Mouse (Mus musculus) kidney, embryonic 14.5 days (tissue): ENCODE measurements around the gene Plin1. TPM values are rescaled to one million over a fixed set of nuclear protein-coding genes. Genes with fewer than 3 reads are reported as not detected.

Experiments used
- ATAC-seq: fragments of 200-750 bp; cut with Nextera tagmentation; 2 replicates; pipeline ENCODE4 v1.8.0; 2017; ENCODE audit warnings: moderate number of reproducible peaks, mild to moderate bottlenecking, moderate TSS enrichment, moderate library complexity; ENCODE audit not compliant: low FRiP score, low TSS enrichment
- H3K27ac ChIP-seq: fragments of 300-500 bp; sonication (generic); 2 replicates; pipeline ENCODE4 v1.5.1; 2014; ENCODE audit warnings: low read depth, mild to moderate bottlenecking, low read length, moderate library complexity, mixed read lengths
- H3K27me3 ChIP-seq: fragments of 300-500 bp; sonication (generic); 2 replicates; pipeline ENCODE4 v1.6.1; 2014; ENCODE audit warnings: mild to moderate bottlenecking, low read length; ENCODE audit not compliant: control insufficient read depth, insufficient read depth
- H3K36me3 ChIP-seq: fragments of 300-500 bp; sonication (generic); 2 replicates; pipeline ENCODE4 v1.6.1; 2014; ENCODE audit warnings: low read length, mixed read lengths; ENCODE audit not compliant: control insufficient read depth, insufficient read depth
- H3K4me1 ChIP-seq: fragments of 300-500 bp; sonication (generic); 2 replicates; pipeline ENCODE4 v1.6.1; 2014; ENCODE audit warnings: low read length, mixed read lengths; ENCODE audit not compliant: control insufficient read depth, insufficient read depth
- H3K4me2 ChIP-seq: fragments of 300-500 bp; sonication (generic); replicated peaks from 2 replicates; pipeline ENCODE4 v1.6.1; 2014; ENCODE audit warnings: low read depth, mild to moderate bottlenecking, low read length
- H3K4me3 ChIP-seq: fragments of 300-500 bp; sonication (generic); 2 replicates; pipeline ENCODE4 v1.5.1; 2014; ENCODE audit warnings: mild to moderate bottlenecking, low read length
- H3K9ac ChIP-seq: fragments of 300-500 bp; sonication (generic); 2 replicates; pipeline ENCODE4 v1.6.1; 2014; ENCODE audit warnings: low read depth, mild to moderate bottlenecking, low read length, moderate library complexity
- H3K9me3 ChIP-seq: fragments of 300-500 bp; sonication (generic); 2 replicates; pipeline ENCODE4 v1.6.1; 2016; ENCODE audit warnings: low read length; ENCODE audit not compliant: control insufficient read depth
- WGBS: fragments of 180-500 bp; shearing (Covaris S2); extraction: QIAGEN DNeasy Blood & Tissue Kit; methylation state at CpG from one replicate; pipeline ENCODE4 v1.1.7; 2014; 5-methylcytosine and 5-hydroxymethylcytosine counted together
- polyA plus RNA-seq: library from polyadenylated mRNA; unstranded; fragments of >200 nt; fragmentation: Nextera tagmentation; extraction: Ambion mirVana; gene quantifications from 2 replicates; pipeline ENCODE4 v1.2.1, GENCODE M21; 2014

Plin1 gene
- polyA plus RNA-seq: 0.07 TPM in 1 of 2 replicates, not detected in the other

DNA sequence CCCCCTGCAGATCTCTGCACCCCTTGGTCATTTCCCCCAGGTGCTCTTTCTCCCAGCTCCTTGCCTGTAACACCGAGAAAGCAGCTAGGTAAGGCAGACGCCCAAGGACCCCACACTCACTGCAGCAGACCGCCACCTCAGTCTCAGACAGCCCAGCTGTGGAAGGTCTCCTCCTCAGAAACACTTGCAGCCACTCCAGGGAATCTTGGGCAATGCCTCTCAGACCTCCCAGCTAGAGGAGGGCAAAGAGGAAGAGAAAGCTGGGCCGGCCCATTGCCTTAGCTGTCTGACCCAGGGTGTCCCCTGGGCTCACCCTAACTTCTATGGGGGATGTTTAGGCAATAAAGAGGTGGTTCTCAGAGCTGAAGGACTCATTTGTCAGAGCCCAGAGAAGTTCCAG, at the start of gene Plin1:
Plin1 (minus strand) TSS at position 282 of the 400 bp plus-strand sequence.
- Histone ChIP-seq H3K9me3 (no peaks in the 10 kb centered on the region), H3K9ac (no peak within 1 kb of the TSS), H3K36me3 (peaks cover 4% of the 10 kb centered on the region; the same call in 1 of the 2 replicates), H3K27me3 (no peaks in the 10 kb centered on the region), H3K27ac (no peak within 1 kb of the TSS), H3K4me2 (no peak within 1 kb of the TSS), H3K4me1 (no peaks in the 10 kb centered on the region), H3K4me3 (no peak within 1 kb of the TSS)
- ATAC-seq: no peak
- 58% methylated on average over 4 of the region's 4 CpGs for WGBS

GRCm38 (mm10) chr7:79782516-79782855, 49.8 kb upstream of the Plin1 start:
- WGBS: 85% methylated on average over 2 of the region's 2 CpGs
- Histone ChIP-seq H3K4me3 (no peak overlapping the region), H3K4me2 (no peak overlapping the region), H3K9ac (no peak overlapping the region), H3K9me3 (no peaks in the 10 kb centered on the region), H3K27ac (no peak overlapping the region), H3K36me3 (no peaks in the 10 kb centered on the region), H3K27me3 (no peaks in the 10 kb centered on the region), H3K4me1 (peaks cover 9% of the 10 kb centered on the region)
- ATAC-seq: no peak

DNA sequence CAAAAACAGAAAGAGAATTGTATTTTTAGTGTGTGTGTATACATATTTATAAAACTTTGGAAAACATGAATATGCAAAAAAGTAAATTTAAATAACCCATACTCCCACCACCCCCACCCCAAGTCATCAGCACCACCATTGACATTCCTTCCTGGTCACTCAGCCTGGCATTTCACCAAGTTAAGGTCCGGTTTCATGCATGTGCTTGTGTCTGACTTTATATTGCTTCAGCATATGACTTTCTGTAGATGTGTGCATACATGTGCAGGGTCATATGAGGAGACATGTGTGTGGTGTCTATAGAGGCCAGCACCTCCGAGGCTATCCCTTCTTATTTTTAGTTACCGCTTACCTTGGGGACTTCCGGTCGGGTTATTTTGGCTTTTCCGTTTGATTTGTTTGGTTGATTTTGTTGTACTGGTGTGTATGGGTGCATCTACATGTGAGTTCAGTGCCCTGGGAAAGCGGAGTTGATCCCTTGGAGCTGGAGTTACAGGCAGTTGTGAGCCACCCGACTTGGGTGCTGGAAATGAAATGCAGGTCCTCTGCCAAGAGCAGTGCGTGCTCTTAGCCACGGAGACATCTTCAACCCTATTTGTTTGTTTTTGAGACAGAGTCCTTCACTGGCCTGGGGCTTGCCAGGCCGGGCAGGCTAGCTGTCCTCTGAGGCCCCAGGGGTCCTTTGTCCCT, 49.3 kb upstream of the Plin1 start:
- Histone ChIP-seq H3K27me3 (no peaks in the 10 kb centered on the region), H3K4me3 (no peak overlapping the region), H3K4me1 (peaks cover 9% of the 10 kb centered on the region), H3K4me2 (no peak overlapping the region), H3K9ac (no peak overlapping the region), H3K27ac (no peak overlapping the region), H3K9me3 (no peaks in the 10 kb centered on the region), H3K36me3 (no peaks in the 10 kb centered on the region)
- 82% methylated on average over 11 of the region's 11 CpGs for WGBS
- no peak for ATAC-seq

- ATAC-seq: peak; percentile 75
- WGBS: 30% methylated on average over 16 of the region's 16 CpGs
Observed at GRCm38 (mm10) chr7:79780647-79781626, 48.2 kb upstream of the Plin1 start.

GRCm38 (mm10) chr7:79771561-79772512, 39.1 kb upstream of the Plin1 start:
- ATAC-seq: no peak
- no peak overlapping the region for H3K4me2 ChIP-seq
- no peaks in the 10 kb centered on the region for H3K9me3 ChIP-seq
- no peaks in the 10 kb centered on the region for H3K4me1 ChIP-seq
- H3K9ac ChIP-seq: no peak overlapping the region
- H3K27ac ChIP-seq: no peak overlapping the region
- no peak overlapping the region for H3K4me3 ChIP-seq
- 48% methylated on average over 15 of the region's 15 CpGs for WGBS
- no peaks in the 10 kb centered on the region for H3K27me3 ChIP-seq
- H3K36me3 ChIP-seq: no peaks in the 10 kb centered on the region

More at GRCm38 (mm10) chr7:79780647-79781626, 48.2 kb upstream of the Plin1 start:
- peak overlapping the region; percentile 36 for H3K4me2 ChIP-seq
- H3K27ac ChIP-seq: no peak overlapping the region
- H3K4me1 ChIP-seq: peaks cover 4% of the 10 kb centered on the region; the same call in 1 of the 2 replicates
- H3K9me3 ChIP-seq: no peaks in the 10 kb centered on the region
- peak overlapping the region; percentile 47; the same call in 1 of the 2 replicates for H3K9ac ChIP-seq
- H3K27me3 ChIP-seq: no peaks in the 10 kb centered on the region
- peak overlapping the region; percentile 26; the same call in 1 of the 2 replicates for H3K4me3 ChIP-seq
- H3K36me3 ChIP-seq: no peaks in the 10 kb centered on the region

DNA sequence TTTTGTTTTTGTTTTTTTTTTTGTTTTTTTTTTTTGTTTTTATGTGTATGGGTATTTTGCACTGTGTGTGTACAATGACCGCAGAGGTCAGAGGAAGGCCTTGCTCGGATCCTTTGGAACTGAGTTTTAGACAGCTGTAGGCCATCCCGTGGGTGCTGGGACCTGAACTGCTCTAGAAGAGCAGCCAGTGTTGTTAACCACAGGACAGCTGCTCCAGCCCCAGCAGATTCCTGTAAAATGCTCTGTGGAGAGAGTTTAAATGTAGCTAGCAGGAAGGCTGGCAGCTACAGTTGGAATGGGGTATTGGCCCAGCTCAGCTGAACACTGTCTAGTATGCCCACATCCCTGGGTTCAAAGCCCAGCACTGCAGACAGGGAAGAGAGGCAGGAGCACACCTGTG, 37.0 kb upstream of the Plin1 start:
- no peaks in the 10 kb centered on the region for H3K27me3 ChIP-seq
- H3K9ac ChIP-seq: no peak overlapping the region
- H3K9me3 ChIP-seq: no peaks in the 10 kb centered on the region
- H3K36me3 ChIP-seq: no peaks in the 10 kb centered on the region
- no peak overlapping the region for H3K4me2 ChIP-seq
- no peak overlapping the region for H3K27ac ChIP-seq
- H3K4me3 ChIP-seq: no peak overlapping the region
- WGBS: 82% methylated on average over 3 of the region's 3 CpGs
- no peaks in the 10 kb centered on the region for H3K4me1 ChIP-seq
- no peak for ATAC-seq

GRCm38 (mm10) chr7:79765991-79766390, 33.3 kb upstream of the Plin1 start:
- no peak overlapping the region for H3K4me2 ChIP-seq
- ATAC-seq: no peak
- no peaks in the 10 kb centered on the region for H3K4me1 ChIP-seq
- H3K4me3 ChIP-seq: no peak overlapping the region
- H3K9me3 ChIP-seq: no peaks in the 10 kb centered on the region
- H3K27me3 ChIP-seq: no peaks in the 10 kb centered on the region
- H3K9ac ChIP-seq: no peak overlapping the region
- H3K27ac ChIP-seq: no peak overlapping the region
- WGBS: 57% methylated on average over 1 of the region's 1 CpGs
- H3K36me3 ChIP-seq: no peaks in the 10 kb centered on the region

DNA sequence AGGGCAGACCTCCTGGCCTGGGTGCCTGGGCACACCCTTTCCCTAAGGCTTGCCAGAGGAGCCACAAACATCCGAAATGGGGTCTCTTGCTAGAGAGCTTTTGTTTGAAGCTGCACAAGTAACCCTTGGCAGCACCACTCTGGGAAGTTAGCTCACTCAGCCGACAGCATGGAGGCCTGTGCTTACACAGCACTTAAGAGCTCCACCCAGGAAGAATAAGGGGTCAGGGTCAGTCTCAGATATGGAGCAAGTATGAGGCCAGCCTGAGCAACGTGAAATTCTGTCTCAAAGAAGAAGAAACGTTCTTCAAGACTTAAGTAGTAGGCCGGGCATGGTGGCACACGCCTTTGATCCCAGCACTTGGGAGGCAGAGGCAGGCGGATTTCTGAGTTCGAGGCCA, 29.4 kb upstream of the Plin1 start:
- H3K9ac ChIP-seq: no peak overlapping the region
- 77% methylated on average over 8 of the region's 8 CpGs for WGBS
- ATAC-seq: no peak

More for the DNA sequence above, 29.4 kb upstream of the Plin1 start:
- no peaks in the 10 kb centered on the region for H3K27me3 ChIP-seq
- H3K4me3 ChIP-seq: no peak overlapping the region
- no peak overlapping the region for H3K27ac ChIP-seq
- H3K4me2 ChIP-seq: no peak overlapping the region
- H3K36me3 ChIP-seq: no peaks in the 10 kb centered on the region
- no peaks in the 10 kb centered on the region for H3K9me3 ChIP-seq
- no peaks in the 10 kb centered on the region for H3K4me1 ChIP-seq
